ENCODE assay signal across 9 mouse cellular contexts in genomic region chr17:26119766-26120710, GRCm38 (mm10). TPM values are rescaled to one million over a fixed set of nuclear protein-coding genes. Genes with fewer than 3 reads are reported as not detected.
A peak's percentile ranks its signal among the peaks of the same experiment; 100 is the strongest.
DNase-seq lines count a peak whose midpoint lies in the region; ATAC-seq and TF ChIP-seq lines count a peak whose summit lies in the region.
"Had no signal": no experiment of that assay in that cellular context is flagged by ENCODE, and none has a peak within 500 bp of the region (broad histone marks: within the 10 kb centered on the region; RNA-seq: fewer than 3 reads in every experiment).

No protein-coding gene starts in this region.

- H3K9me3 ChIP-seq in G1E (replicated peaks), result no peaks in the 10 kb centered on the region
- H3K9me3 ChIP-seq: neural tube, embryonic 13.5 days had no signal

- H3K4me1 ChIP-seq in G1E (ENCODE audit: insufficient read depth, low read depth, low read length), result peaks cover 39% of the 10 kb centered on the region

- H3K27me3 ChIP-seq in G1E (ENCODE audit: insufficient read depth, low read length), result peaks cover 25% of the 10 kb centered on the region

- peaks cover 23% of the 10 kb centered on the region for H3K36me3 ChIP-seq in G1E (replicated peaks)

- peak; percentile 79 for TF ChIP-seq CTCF in G1E (IDR thresholded peaks at IDR 0.05; ENCODE audit: low read depth, low read length)

- intact Hi-C loops in heart, postnatal 10 days (cut with DNase I), result loop anchor here (5.0 kb wide), 1 partner anchor 122 kb away; the partner anchor contains the start of gene Fam234a
- intact Hi-C loops in left cerebral cortex, postnatal 36 days (cut with DNase I), result no loop called here

- ATAC-seq in G1E (ENCODE audit: extremely low read depth, insufficient number of reproducible peaks, low FRiP score, poor library complexity, severe bottlenecking), result 0 out of 2 replicates have a peak, but pooled peaks have one; percentile 17
- peak; percentile 77 for ATAC-seq in megakaryocyte progenitor cell, adult 5-6 weeks (replicated peaks; ENCODE audit: poor library complexity)

- peak; percentile 91 for DNase-seq in heart, adult 11 months
- DNase-seq in heart, adult 9 months (ENCODE audit: low spot score in 2 of 2), result no peak
- DNase-seq in G1E (ENCODE audit: low spot score), result peak; percentile 59
- DNase-seq in cerebellum, postnatal 25 days, result peak; percentile 76 to 86
- peak; percentile 46 to 61 for DNase-seq in heart, postnatal 10 days
- DNase-seq in left cerebral cortex, postnatal 36 days (ENCODE audit: low spot score in 2 of 2), result peak; percentile 35 to 44
- peak; percentile 59 to 82 for DNase-seq in spleen, postnatal 4 days (ENCODE audit: low spot score in 2 of 2)

- peak overlapping the region; percentile 47; the same call in 1 of the 2 replicates for H3K4me3 ChIP-seq in G1E (ENCODE audit: low read depth, low read length)
- H3K4me3 ChIP-seq: neural tube, embryonic 13.5 days had no signal

RNA-seq across cellular contexts. Expression of gene Mrpl28, which starts 3.3 kb away (rescaled TPM):
- total RNA-seq in G1E (2014; fragmentation: Nextera tagmentation), result 25.6 and 40.2 TPM in 2 replicates
- 55.7 and 77.6 TPM in 2 replicates for total RNA-seq in G1E (2017)
- 326 and 332 TPM in 2 replicates for polyA plus RNA-seq in G1E (2012)
- 100 to 1,000 TPM in 1 of 2 experiments, 10 to 100 TPM in 1; 92.2 to 101 TPM for total RNA-seq in heart, postnatal 10 days (2021)
- total RNA-seq in left cerebral cortex, postnatal 36 days (2021), result 10 to 100 TPM; 60.5 to 70.3 TPM
- 73.3 and 84.4 TPM in 2 replicates for total RNA-seq in megakaryocyte progenitor cell, adult 5-6 weeks (2015)
- 40.7 and 46.4 TPM in 2 replicates for total RNA-seq in megakaryocyte progenitor cell, adult 5-6 weeks (2017)

RNA-seq across cellular contexts. Expression of gene Tmem8, which starts 6.9 kb away (rescaled TPM):
- total RNA-seq in G1E (2014; fragmentation: Nextera tagmentation) (2.3 and 3.0 TPM in 2 replicates), G1E (2017) (6.4 and 7.8 TPM in 2 replicates)
- 3.4 and 3.5 TPM in 2 replicates for polyA plus RNA-seq in G1E (2012)
- 1 to 10 TPM; 1.9 to 2.2 TPM for total RNA-seq in heart, postnatal 10 days (2021)
- total RNA-seq in left cerebral cortex, postnatal 36 days (2021), result 10 to 100 TPM; 13.9 to 14.0 TPM
- 7.2 and 7.4 TPM in 2 replicates for total RNA-seq in megakaryocyte progenitor cell, adult 5-6 weeks (2015)
- total RNA-seq in megakaryocyte progenitor cell, adult 5-6 weeks (2017), result 4.9 and 8.6 TPM in 2 replicates

RNA-seq across cellular contexts. Expression of gene Axin1, which starts 18.4 kb away (rescaled TPM):
- total RNA-seq in G1E (2014; fragmentation: Nextera tagmentation) (60.4 and 87.3 TPM in 2 replicates), G1E (2017) (84.9 and 96.7 TPM in 2 replicates)
- polyA plus RNA-seq in G1E (2012), result 43.4 and 45.5 TPM in 2 replicates
- 10 to 100 TPM; 20.6 to 24.1 TPM for total RNA-seq in heart, postnatal 10 days (2021)
- 10 to 100 TPM; 22.5 to 25.1 TPM for total RNA-seq in left cerebral cortex, postnatal 36 days (2021)
- 26.2 and 34.6 TPM in 2 replicates for total RNA-seq in megakaryocyte progenitor cell, adult 5-6 weeks (2015)
- 160 and 191 TPM in 2 replicates for total RNA-seq in megakaryocyte progenitor cell, adult 5-6 weeks (2017)

RNA-seq across cellular contexts. Expression of gene Nme4, which starts 24.6 kb away (rescaled TPM):
- total RNA-seq in G1E (2014; fragmentation: Nextera tagmentation) (23.3 and 25.2 TPM in 2 replicates), G1E (2017) (48.5 and 68.1 TPM in 2 replicates)
- 118 and 139 TPM in 2 replicates for polyA plus RNA-seq in G1E (2012)
- 1 to 10 TPM; 3.6 to 5.2 TPM for total RNA-seq in heart, postnatal 10 days (2021)
- total RNA-seq in left cerebral cortex, postnatal 36 days (2021), result 1 to 10 TPM; 3.5 to 4.4 TPM
- total RNA-seq in megakaryocyte progenitor cell, adult 5-6 weeks (2015), result 46.5 and 47.1 TPM in 2 replicates
- 42.7 and 45.4 TPM in 2 replicates for total RNA-seq in megakaryocyte progenitor cell, adult 5-6 weeks (2017)

RNA-seq across cellular contexts. Expression of gene Decr2, which starts 29.9 kb away (rescaled TPM):
- total RNA-seq in G1E (2014; fragmentation: Nextera tagmentation) (6.4 and 19.1 TPM in 2 replicates), G1E (2017) (7.6 and 8.8 TPM in 2 replicates)
- polyA plus RNA-seq in G1E (2012), result 0.18 and 0.34 TPM in 2 replicates
- total RNA-seq in heart, postnatal 10 days (2021), result 10 to 100 TPM; 14.4 to 16.7 TPM
- 10 to 100 TPM; 27.3 to 32.1 TPM for total RNA-seq in left cerebral cortex, postnatal 36 days (2021)
- 2.9 and 5.3 TPM in 2 replicates for total RNA-seq in megakaryocyte progenitor cell, adult 5-6 weeks (2015)
- total RNA-seq in megakaryocyte progenitor cell, adult 5-6 weeks (2017), result 10.1 and 11.7 TPM in 2 replicates

Comparison
In these comparisons a context has a peak if more than half of its experiments do, and no peak if none do; other contexts are left out.
1. DNase-seq: peak in heart, adult 11 months (single experiment), G1E (single experiment), cerebellum, postnatal 25 days (2 of 2), heart, postnatal 10 days (2 of 2), left cerebral cortex, postnatal 36 days (2 of 2) and spleen, postnatal 4 days (2 of 2); none in heart, adult 9 months (0 of 2).